Mouse (Mus musculus) T-helper 17 cell (primary cell): ENCODE measurements around the gene Esp6.
"Not testable (repeated sequence)": the region's sequence is repeated elsewhere in the genome, so short reads cannot be mapped to it uniquely, and the experiment has no call there.

Experiments used
- in situ Hi-C, 2 experiments: fragments of 300-600 bp; cut with MboI, MseI; formaldehyde crosslinking; loops; 1 replicate in 1 of 2; 2 replicates in 1 of 2; pipeline ENCODE4 v1.15.1; 2025; ENCODE audit warnings: high pct_unique_total_duplicates in 2 of 2

The Esp6 gene

GRCm38 (mm10) chr17:40561207-40561606 is at the start of gene Esp6:
Gene Esp6 (plus strand): TSS chr17:40561507.
- in situ Hi-C loops = no loop called here

GRCm38 (mm10) chr17:40519818-40520217 is 41.5 kb upstream of the Esp6 start, which contains the start of gene Esp8:
Gene Esp8 (plus strand): TSS chr17:40520022.
- in situ Hi-C loops = no loop called here

GRCm38 (mm10) chr17:40529813-40530212 is 31.5 kb upstream of the Esp6 start:
- in situ Hi-C loops = no loop called here

GRCm38 (mm10) chr17:40531147-40531546 is 30.2 kb upstream of the Esp6 start:
- in situ Hi-C loops = no loop called here

- in situ Hi-C loops = not testable (repeated sequence)
Observed at GRCm38 (mm10) chr17:40547005-40547404, 14.3 kb upstream of the Esp6 start.

- in situ Hi-C loops = no loop called here
Observed at GRCm38 (mm10) chr17:40553470-40553869, 7.8 kb upstream of the Esp6 start.

- in situ Hi-C loops = not testable (repeated sequence)
Observed at GRCm38 (mm10) chr17:40583906-40584305, 22.6 kb downstream of the Esp6 start.

- in situ Hi-C loops = no loop called here
Observed at GRCm38 (mm10) chr17:40591297-40591696, 30.0 kb downstream of the Esp6 start.

- in situ Hi-C loops = no loop called here
Observed at GRCm38 (mm10) chr17:40598294-40598693, 37.0 kb downstream of the Esp6 start, which contains the start of gene Esp4. Gene Esp4 (plus strand): TSS chr17:40598594.
